Mouse (Mus musculus) kidney, adult 18-20 months (tissue): ENCODE results near the gene Pramef25.
"Not testable (repeated sequence)": the region's sequence is repeated elsewhere in the genome, so short reads cannot be mapped to it uniquely, and the experiment has no call there.

Experiments
- DNase-seq: peaks from one replicate; pipeline ENCODE4 v3.0.0; 2021

Gene Pramef25

GRCm38 (mm10) chr4:143950916-143951315 lies at the start of gene Pramef25:
TSS of gene Pramef25 (minus strand) at chr4:143951016.
- not testable (repeated sequence) for DNase-seq

- not testable (repeated sequence) for DNase-seq
These were observed 43.5 kb upstream of the Pramef25 start, which contains the start of gene Pramef17 for GRCm38 (mm10) chr4:143994269-143994668. TSS of gene Pramef17 (minus strand) at chr4:143994369.

- peak; percentile 47 for DNase-seq
These were observed 37.3 kb upstream of the Pramef25 start for GRCm38 (mm10) chr4:143988126-143988525.

- DNase-seq, result peak; percentile 38
These were observed 36.7 kb upstream of the Pramef25 start for GRCm38 (mm10) chr4:143987475-143987941.

GRCm38 (mm10) chr4:143985733-143986132 lies 34.9 kb upstream of the Pramef25 start:
- DNase-seq, result peak; percentile 36

- DNase-seq, result peak; percentile 14
These were observed 34.3 kb upstream of the Pramef25 start for GRCm38 (mm10) chr4:143985165-143985564.

GRCm38 (mm10) chr4:143983446-143983845 lies 32.6 kb upstream of the Pramef25 start:
- DNase-seq, result not testable (repeated sequence)

- not testable (repeated sequence) for DNase-seq
These were observed 16.0 kb upstream of the Pramef25 start, which contains the start of gene Gm13101 for GRCm38 (mm10) chr4:143966850-143967249. TSS of gene Gm13101 (minus strand) at chr4:143966950.

- not testable (repeated sequence) for DNase-seq
These were observed 50.5 kb downstream of the Pramef25 start, which contains the start of gene Pramef6 for GRCm38 (mm10) chr4:143900280-143900679. TSS of gene Pramef6 (minus strand) at chr4:143900380.
